Mouse (Mus musculus): ENCODE results near the gene Ociad1. TPM values are rescaled to one million over a fixed set of nuclear protein-coding genes. Genes with fewer than 3 reads are reported as not detected.

The Ociad1 gene
- polyA plus RNA-seq, 1 experiment from 2014 or later: 225 TPM

- H3K4me1 ChIP-seq: no peaks in the 10 kb centered on the region
- WGBS: 89% methylated on average over 4 of the region's 4 CpGs
- H3K27me3 ChIP-seq (replicated peaks): no peaks in the 10 kb centered on the region
Measured at GRCm38 (mm10) chr5:73345254-73345653, 52.7 kb downstream of the Ociad1 start.

DNA sequence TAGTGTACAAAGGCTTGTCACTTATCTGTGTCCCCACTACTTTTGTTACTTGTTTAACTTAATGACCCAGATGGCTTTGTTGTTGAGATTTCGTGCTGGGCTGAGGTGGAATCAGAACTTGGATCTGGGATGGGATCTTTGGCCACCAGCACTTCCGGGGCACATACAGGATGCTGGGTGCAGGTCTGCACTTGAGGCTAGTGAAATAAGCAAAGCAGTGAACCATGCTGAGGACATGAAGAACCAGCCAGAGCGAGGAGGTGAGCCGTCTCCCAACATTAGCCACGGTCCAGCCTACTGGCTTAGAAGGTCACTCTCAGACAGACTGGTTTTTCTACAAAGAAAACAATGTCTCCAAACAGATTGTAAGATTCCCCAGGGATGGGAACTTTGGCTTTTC, 56.9 kb downstream of the Ociad1 start:
- Histone ChIP-seq H3K4me3 (no peak overlapping the region), H3K4me1 (no peaks in the 10 kb centered on the region), H3K9me3 (no peaks in the 10 kb centered on the region), H3K4me2 (replicated peaks) (no peak overlapping the region), H3K36me3 (no peaks in the 10 kb centered on the region), H3K27me3 (replicated peaks) (no peaks in the 10 kb centered on the region), H3K9ac (no peak overlapping the region), H3K27ac (no peak overlapping the region)
- ATAC-seq (ENCODE audit: low FRiP score, low read depth): no peak
- 47% methylated on average over 5 of the region's 5 CpGs for WGBS

More at GRCm38 (mm10) chr5:73345254-73345653, 52.7 kb downstream of the Ociad1 start:
- Histone ChIP-seq H3K4me3 (no peak overlapping the region), H3K36me3 (no peaks in the 10 kb centered on the region), H3K4me2 (replicated peaks) (no peak overlapping the region), H3K9me3 (no peaks in the 10 kb centered on the region), H3K9ac (no peak overlapping the region), H3K27ac (no peak overlapping the region)
- no peak for ATAC-seq (ENCODE audit: low FRiP score, low read depth)

DNA sequence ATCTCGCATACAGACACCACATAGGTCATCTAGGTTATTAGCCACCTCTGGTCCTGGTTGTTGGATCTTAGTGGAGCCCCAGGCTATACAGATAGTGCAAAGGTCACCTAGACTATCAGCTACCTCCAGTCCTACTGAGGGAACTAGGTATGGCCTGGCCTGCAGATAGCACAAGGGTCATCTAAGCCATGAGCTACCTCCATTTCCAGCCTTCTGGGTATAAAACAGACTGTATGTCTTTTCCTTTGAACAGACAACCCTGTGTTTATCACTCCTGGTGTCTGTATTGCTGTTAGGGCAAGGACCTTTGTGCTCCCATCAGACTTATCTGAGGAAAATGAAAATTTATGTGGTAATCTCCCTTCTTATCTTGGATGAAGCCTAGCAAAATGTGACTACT, 59.2 kb downstream of the Ociad1 start:
- WGBS: 96% methylated on average over 1 of the region's 1 CpGs
- H3K36me3 ChIP-seq: no peaks in the 10 kb centered on the region
- no peaks in the 10 kb centered on the region for H3K4me1 ChIP-seq
- H3K9ac ChIP-seq: no peak overlapping the region
- ATAC-seq (ENCODE audit: low FRiP score, low read depth): no peak
- no peak overlapping the region for H3K4me2 ChIP-seq (replicated peaks)
- no peaks in the 10 kb centered on the region for H3K27me3 ChIP-seq (replicated peaks)
- no peak overlapping the region for H3K4me3 ChIP-seq
- no peaks in the 10 kb centered on the region for H3K9me3 ChIP-seq
- H3K27ac ChIP-seq: no peak overlapping the region

GRCm38 (mm10) chr5:73353519-73353918, 60.9 kb downstream of the Ociad1 start:
- no peak overlapping the region for H3K4me2 ChIP-seq (replicated peaks)
- 48% methylated on average over 7 of the region's 7 CpGs for WGBS
- H3K4me3 ChIP-seq: no peak overlapping the region
- no peaks in the 10 kb centered on the region for H3K36me3 ChIP-seq
- H3K27me3 ChIP-seq (replicated peaks): no peaks in the 10 kb centered on the region
- H3K4me1 ChIP-seq: no peaks in the 10 kb centered on the region
- peak; percentile 48; the same call in 1 of the 2 replicates for ATAC-seq (ENCODE audit: low FRiP score, low read depth)
- no peak overlapping the region for H3K27ac ChIP-seq
- H3K9me3 ChIP-seq: no peaks in the 10 kb centered on the region
- no peak overlapping the region for H3K9ac ChIP-seq

GRCm38 (mm10) chr5:73353978-73354377, 61.4 kb downstream of the Ociad1 start:
- 71% methylated on average over 3 of the region's 3 CpGs for WGBS

GRCm38 (mm10) chr5:73355393-73355792, 62.8 kb downstream of the Ociad1 start:
- Histone ChIP-seq H3K27me3 (replicated peaks) (no peaks in the 10 kb centered on the region), H3K4me3 (no peak overlapping the region), H3K4me2 (replicated peaks) (no peak overlapping the region), H3K27ac (no peak overlapping the region), H3K9me3 (no peaks in the 10 kb centered on the region), H3K4me1 (0 out of 2 replicates have a peak, but pooled peaks cover 3% of the 10 kb centered on the region), H3K36me3 (no peaks in the 10 kb centered on the region), H3K9ac (no peak overlapping the region)
- ATAC-seq (ENCODE audit: low FRiP score, low read depth): no peak
- 69% methylated on average over 5 of the region's 5 CpGs for whole genome bisulfite sequencing

More at GRCm38 (mm10) chr5:73353978-73354377, 61.4 kb downstream of the Ociad1 start:
- Histone ChIP-seq H3K9ac (no peak overlapping the region), H3K27ac (0 out of 2 replicates have a peak overlapping the region, but pooled peaks have one; percentile 15), H3K27me3 (replicated peaks) (no peaks in the 10 kb centered on the region), H3K4me3 (no peak overlapping the region), H3K4me1 (no peaks in the 10 kb centered on the region), H3K9me3 (no peaks in the 10 kb centered on the region), H3K36me3 (no peaks in the 10 kb centered on the region), H3K4me2 (replicated peaks) (no peak overlapping the region)
- ATAC-seq (ENCODE audit: low FRiP score, low read depth): no peak

- Histone ChIP-seq H3K36me3 (no peaks in the 10 kb centered on the region), H3K4me3 (no peak overlapping the region), H3K9ac (no peak overlapping the region), H3K4me1 (0 out of 2 replicates have a peak, but pooled peaks cover 3% of the 10 kb centered on the region), H3K4me2 (replicated peaks) (peak overlapping the region; percentile 18), H3K27me3 (replicated peaks) (no peaks in the 10 kb centered on the region), H3K9me3 (no peaks in the 10 kb centered on the region), H3K27ac (no peak overlapping the region)
- WGBS: 87% methylated on average over 6 of the region's 6 CpGs
- no peak for ATAC-seq (ENCODE audit: low FRiP score, low read depth)
Measured at GRCm38 (mm10) chr5:73359134-73359751, 66.7 kb downstream of the Ociad1 start.

DNA sequence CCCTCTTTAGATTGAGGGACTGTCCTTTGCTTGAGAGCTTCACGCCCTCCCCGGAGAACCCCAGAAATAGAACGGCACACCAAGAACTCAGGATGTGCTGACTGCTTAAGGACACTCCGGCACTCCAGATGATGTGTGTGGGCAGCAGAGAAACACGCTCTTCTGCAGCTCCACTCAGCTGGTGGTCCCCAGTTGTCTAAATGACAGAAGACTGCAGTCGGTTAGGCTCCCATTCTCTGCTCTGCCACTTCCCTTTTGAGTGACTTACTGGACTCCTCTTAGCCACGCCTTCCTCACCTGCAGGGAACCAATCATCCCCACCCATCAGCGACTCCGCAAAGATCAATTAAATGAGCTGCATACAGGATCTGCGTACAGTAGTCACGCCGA, 67.2 kb downstream of the Ociad1 start:
- H3K4me3 ChIP-seq: no peak overlapping the region
- 37% methylated on average over 12 of the region's 12 CpGs for WGBS
- H3K9me3 ChIP-seq: no peaks in the 10 kb centered on the region
- H3K4me2 ChIP-seq (replicated peaks): peak overlapping the region; percentile 18
- no peaks in the 10 kb centered on the region for H3K27me3 ChIP-seq (replicated peaks)
- H3K9ac ChIP-seq: no peak overlapping the region
- 0 out of 2 replicates have a peak, but pooled peaks cover 3% of the 10 kb centered on the region for H3K4me1 ChIP-seq
- no peak for ATAC-seq (ENCODE audit: low FRiP score, low read depth)
- H3K36me3 ChIP-seq: no peaks in the 10 kb centered on the region
- no peak overlapping the region for H3K27ac ChIP-seq

DNA sequence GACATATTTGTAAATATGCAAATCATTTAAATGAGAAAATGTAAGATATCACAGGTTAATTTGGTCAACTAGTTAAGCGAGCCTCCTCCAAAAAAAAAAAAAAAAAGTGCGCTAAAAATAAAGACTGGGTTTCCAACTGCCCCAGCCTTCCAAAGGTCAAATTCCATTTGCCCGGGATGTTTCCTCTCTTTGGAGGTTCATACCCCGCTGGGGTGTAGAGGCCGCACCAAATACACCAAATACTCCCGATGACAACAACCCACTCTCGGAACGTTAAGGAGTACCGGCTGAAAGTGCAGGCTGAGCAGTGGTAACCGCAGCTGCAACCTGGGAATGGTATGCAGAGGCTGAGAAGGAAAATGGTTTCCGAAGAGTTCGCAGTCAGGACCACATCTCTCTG, 67.7 kb downstream of the Ociad1 start:
- no peak overlapping the region for H3K4me3 ChIP-seq
- H3K27me3 ChIP-seq (replicated peaks): no peaks in the 10 kb centered on the region
- H3K4me2 ChIP-seq (replicated peaks): peak overlapping the region; percentile 18; the same call in 1 of the 2 replicates
- ATAC-seq (ENCODE audit: low FRiP score, low read depth): no peak
- H3K36me3 ChIP-seq: no peaks in the 10 kb centered on the region
- WGBS: 29% methylated on average over 12 of the region's 12 CpGs
- no peak overlapping the region for H3K9ac ChIP-seq
- H3K9me3 ChIP-seq: no peaks in the 10 kb centered on the region
- no peak overlapping the region for H3K27ac ChIP-seq
- 0 out of 2 replicates have a peak, but pooled peaks cover 3% of the 10 kb centered on the region for H3K4me1 ChIP-seq

DNA sequence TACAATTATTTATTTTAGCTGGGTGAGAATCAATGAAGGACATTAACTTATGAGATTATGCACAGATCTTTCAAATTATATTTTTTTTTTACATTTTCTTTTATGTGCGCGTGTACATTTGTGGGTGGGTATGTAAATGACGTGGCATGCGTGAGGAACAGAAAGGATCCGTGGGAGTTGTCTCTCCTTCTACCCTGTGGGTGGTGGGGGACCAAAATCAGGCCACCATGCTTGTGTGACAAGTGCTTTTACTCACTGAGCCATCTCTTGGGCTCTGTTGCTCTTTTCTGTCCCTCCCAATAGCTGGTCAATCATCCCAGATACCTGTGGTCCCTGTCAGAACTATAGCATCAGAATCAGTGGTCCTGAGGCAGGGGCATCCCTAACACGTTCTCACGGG, 69.8 kb downstream of the Ociad1 start:
- Histone ChIP-seq H3K4me1 (0 out of 2 replicates have a peak, but pooled peaks cover 3% of the 10 kb centered on the region), H3K9ac (no peak overlapping the region), H3K36me3 (no peaks in the 10 kb centered on the region), H3K4me3 (no peak overlapping the region), H3K27ac (no peak overlapping the region), H3K9me3 (no peaks in the 10 kb centered on the region), H3K27me3 (replicated peaks) (no peaks in the 10 kb centered on the region), H3K4me2 (replicated peaks) (no peak overlapping the region)
- WGBS: 91% methylated on average over 7 of the region's 7 CpGs
- ATAC-seq (ENCODE audit: low FRiP score, low read depth): no peak

DNA sequence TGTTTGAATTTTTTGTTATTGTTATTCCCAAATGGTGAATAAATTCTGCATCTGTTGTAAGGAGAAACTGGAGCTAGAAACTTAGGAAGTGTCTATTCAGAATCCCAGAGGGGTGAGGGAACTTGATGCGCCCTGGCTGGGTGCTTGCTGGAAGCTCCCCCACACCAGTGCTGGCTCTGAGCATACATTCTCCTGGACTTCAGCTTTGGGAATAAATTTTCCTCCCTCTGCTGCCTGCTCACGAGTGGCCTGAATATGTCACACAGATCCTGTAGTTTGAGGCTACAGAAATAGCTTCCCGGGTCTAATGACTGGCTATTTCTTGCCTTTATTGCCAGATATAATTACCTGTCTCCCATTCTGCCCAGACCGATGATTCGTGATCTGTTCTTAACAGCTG, 70.2 kb downstream of the Ociad1 start:
- Histone ChIP-seq H3K9me3 (no peaks in the 10 kb centered on the region), H3K4me1 (0 out of 2 replicates have a peak, but pooled peaks cover 3% of the 10 kb centered on the region), H3K9ac (no peak overlapping the region), H3K27me3 (replicated peaks) (no peaks in the 10 kb centered on the region), H3K27ac (no peak overlapping the region), H3K4me3 (no peak overlapping the region), H3K36me3 (no peaks in the 10 kb centered on the region), H3K4me2 (replicated peaks) (no peak overlapping the region)
- no peak for ATAC-seq (ENCODE audit: low FRiP score, low read depth)
- WGBS: 76% methylated on average over 5 of the region's 5 CpGs
